Comparison of ENCODE assay signal across 10 mouse cellular contexts in genomic region chr6:59498079-59498478, GRCm38 (mm10).
A peak's percentile ranks its signal among the peaks of the same experiment; 100 is the strongest.
DNase-seq lines count a peak whose midpoint lies in the region; ATAC-seq lines count a peak whose summit lies in the region.
"Had no signal": no experiment of that assay in that cellular context is flagged by ENCODE, and none has a peak within 500 bp of the region (broad histone marks: within the 10 kb centered on the region; RNA-seq: fewer than 3 reads in every experiment).

No protein-coding gene starts in this region.

- no peak overlapping the region for H3K27ac ChIP-seq in liver, embryonic 11.5 days (ENCODE audit: low read depth, low read length)
- H3K27ac ChIP-seq in embryonic facial prominence, embryonic 11.5 days (replicated peaks; ENCODE audit: low read depth, low read length), result no peak overlapping the region
- H3K27ac ChIP-seq in hindbrain, embryonic 16.5 days (ENCODE audit: low read depth, low read length), result no peak overlapping the region
- H3K27ac ChIP-seq: embryonic facial prominence, embryonic 12.5 days; macrophage had no signal

- H3K9ac ChIP-seq in liver, embryonic 11.5 days (ENCODE audit: low read depth, low read length), result no peak overlapping the region
- H3K9ac ChIP-seq in embryonic facial prominence, embryonic 11.5 days (replicated peaks; ENCODE audit: low read length), result no peak overlapping the region
- H3K9ac ChIP-seq in hindbrain, embryonic 16.5 days (ENCODE audit: low read depth, low read length), result no peak overlapping the region
- H3K9ac ChIP-seq: embryonic facial prominence, embryonic 12.5 days had no signal

- no peaks in the 10 kb centered on the region for H3K4me1 ChIP-seq in liver, embryonic 11.5 days (replicated peaks; ENCODE audit: control insufficient read depth, insufficient read depth, low read length)
- no peaks in the 10 kb centered on the region for H3K4me1 ChIP-seq in embryonic facial prominence, embryonic 11.5 days (ENCODE audit: control insufficient read depth, insufficient read depth, low read length)
- H3K4me1 ChIP-seq in hindbrain, embryonic 16.5 days (ENCODE audit: control insufficient read depth, insufficient read depth, low read depth, low read length), result no peaks in the 10 kb centered on the region
- H3K4me1 ChIP-seq: embryonic facial prominence, embryonic 12.5 days had no signal

- peak; percentile 49 for DNase-seq in liver
- DNase-seq in liver, embryonic 11.5 days (ENCODE audit: low spot score), result no peak
- peak; percentile 56 to 60 for DNase-seq in adrenal gland, postnatal 36 days
- DNase-seq in embryonic facial prominence, embryonic 11.5 days (ENCODE audit: low spot score), result peak; percentile 78
- peak; percentile 54 to 79 for DNase-seq in left cerebral cortex, postnatal 14 days (ENCODE audit: low spot score in 2 of 2)
- peak; percentile 63 for DNase-seq in thymus, postnatal 25 days

- no peaks in the 10 kb centered on the region for H3K27me3 ChIP-seq in liver, embryonic 11.5 days (replicated peaks; ENCODE audit: control insufficient read depth, insufficient read depth, low read length)
- H3K27me3 ChIP-seq in embryonic facial prominence, embryonic 11.5 days (ENCODE audit: control insufficient read depth, insufficient read depth, low read length), result no peaks in the 10 kb centered on the region
- no peaks in the 10 kb centered on the region for H3K27me3 ChIP-seq in hindbrain, embryonic 16.5 days (replicated peaks; ENCODE audit: control insufficient read depth, insufficient read depth, low read length)
- H3K27me3 ChIP-seq: embryonic facial prominence, embryonic 12.5 days had no signal

- no peaks in the 10 kb centered on the region for H3K9me3 ChIP-seq in liver, embryonic 11.5 days (ENCODE audit: control insufficient read depth, low read length)
- H3K9me3 ChIP-seq in embryonic facial prominence, embryonic 11.5 days (replicated peaks; ENCODE audit: control insufficient read depth, low read length), result no peaks in the 10 kb centered on the region
- no peaks in the 10 kb centered on the region for H3K9me3 ChIP-seq in hindbrain, embryonic 16.5 days (ENCODE audit: control insufficient read depth, low read length)
- H3K9me3 ChIP-seq: embryonic facial prominence, embryonic 12.5 days had no signal

- intact Hi-C loops in left cerebral cortex, postnatal 14 days (cut with DNase I), result no loop called here

- no peak overlapping the region for H3K4me2 ChIP-seq in liver, embryonic 11.5 days
- no peak overlapping the region for H3K4me2 ChIP-seq in embryonic facial prominence, embryonic 11.5 days (ENCODE audit: low read depth, low read length)
- H3K4me2 ChIP-seq in hindbrain, embryonic 16.5 days (ENCODE audit: low read length), result no peak overlapping the region
- H3K4me2 ChIP-seq: embryonic facial prominence, embryonic 12.5 days had no signal

- no peak overlapping the region for H3K4me3 ChIP-seq in liver, embryonic 11.5 days (ENCODE audit: low read depth, low read length)
- H3K4me3 ChIP-seq in embryonic facial prominence, embryonic 11.5 days (ENCODE audit: low read depth, low read length), result no peak overlapping the region
- H3K4me3 ChIP-seq in hindbrain, embryonic 16.5 days (ENCODE audit: low read length), result no peak overlapping the region
- H3K4me3 ChIP-seq: embryonic facial prominence, embryonic 12.5 days had no signal

- ATAC-seq in liver, embryonic 11.5 days (replicated peaks; ENCODE audit: low FRiP score), result no peak
- no peak for ATAC-seq in embryonic facial prominence, embryonic 11.5 days (replicated peaks; ENCODE audit: insufficient number of reproducible peaks, low FRiP score, low TSS enrichment, low read depth)
- ATAC-seq in hindbrain, embryonic 16.5 days, result 0 out of 2 replicates have a peak, but pooled peaks have one; percentile 69
- 0 out of 2 replicates have a peak, but pooled peaks have one; percentile 51 for ATAC-seq in neutrophil, adult 5-6 weeks (ENCODE audit: extremely low read depth, insufficient number of reproducible peaks, low FRiP score, poor library complexity, severe bottlenecking)

- WGBS in liver, embryonic 11.5 days, result 33% methylated on average over 7 of the region's 7 CpGs
- 38% methylated on average over 7 of the region's 7 CpGs for WGBS in embryonic facial prominence, embryonic 11.5 days
- WGBS in hindbrain, embryonic 16.5 days, result 38% methylated on average over 7 of the region's 7 CpGs

- no peaks in the 10 kb centered on the region for H3K36me3 ChIP-seq in liver, embryonic 11.5 days (ENCODE audit: control insufficient read depth, insufficient read depth, low read length)
- no peaks in the 10 kb centered on the region for H3K36me3 ChIP-seq in embryonic facial prominence, embryonic 11.5 days (replicated peaks; ENCODE audit: control insufficient read depth, insufficient read depth, low read depth, low read length)
- no peaks in the 10 kb centered on the region for H3K36me3 ChIP-seq in hindbrain, embryonic 16.5 days (ENCODE audit: control insufficient read depth, insufficient read depth, low read length)
- H3K36me3 ChIP-seq: embryonic facial prominence, embryonic 12.5 days had no signal

Comparison
In these comparisons a context has a peak if more than half of its experiments do, and no peak if none do; other contexts are left out.
1. ATAC-seq: peak in hindbrain, embryonic 16.5 days (single experiment) and neutrophil, adult 5-6 weeks (single experiment); none in liver, embryonic 11.5 days (single experiment) and embryonic facial prominence, embryonic 11.5 days (single experiment).